Mouse (Mus musculus) small intestine, adult 2 months (tissue): ENCODE measurements around the gene Map2k2.

Source experiments
- CTCF ChIP-seq: fragments of 200-500 bp; IDR thresholded peaks from 2 replicates; pipeline ENCODE4 v1.5.1; 2012; ENCODE audit warnings: low read depth, mild to moderate bottlenecking, control low read depth, inconsistent platforms, low read length, moderate library complexity, mixed read lengths; ENCODE audit not compliant: insufficient replicate concordance, insufficient read length; ENCODE audit errors: extremely low read depth
- POLR2A ChIP-seq: fragments of 200-500 bp; IDR thresholded peaks from 2 replicates; pipeline ENCODE4 v1.6.1; 2012; ENCODE audit warnings: low read depth, mild to moderate bottlenecking, control low read depth, inconsistent platforms, low read length, moderate library complexity

DNA sequence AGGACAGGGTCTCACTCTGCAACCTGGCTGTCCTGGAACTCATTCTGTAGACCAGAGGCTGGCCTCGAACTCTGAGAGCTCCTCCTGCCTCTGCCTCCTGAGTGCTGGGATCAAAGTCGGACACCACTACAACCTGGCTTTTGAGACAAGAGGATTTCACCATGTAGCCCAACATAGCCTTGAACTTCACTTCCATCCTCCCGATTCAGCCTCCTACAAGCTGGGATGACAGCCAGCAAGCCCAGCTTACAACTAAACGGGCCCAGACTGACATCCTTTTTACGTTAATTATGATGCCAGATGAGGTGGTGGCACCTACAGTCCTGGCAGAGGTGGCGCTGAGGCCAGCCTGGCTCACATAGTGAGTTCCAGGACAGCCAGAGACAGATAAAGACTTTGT, 46.8 kb upstream of the Map2k2 start:
- TF ChIP-seq CTCF, result no peak
- no peak for TF ChIP-seq POLR2A
